Mouse (Mus musculus) layer of hippocampus, postnatal 10 days (tissue): Measurements from ENCODE around the gene Vsx1. TPM values are rescaled to one million over a fixed set of nuclear protein-coding genes. Genes with fewer than 3 reads are reported as not detected.

Experiments
- DNase-seq, 2 experiments: peaks; one replicate each; pipeline ENCODE4 v3.0.0; 2021; ENCODE audit warnings: low spot score in 2 of 2
- total RNA-seq, 2 experiments: library from RNA; stranded (reverse); gene quantifications; 2 replicates each; pipeline ENCODE4 v1.2.3; 2021

Gene Vsx1
- total RNA-seq, 2 experiments from 2014 or later = 0.09 to 0.30 TPM

- peak; percentile 54 to 72 for DNase-seq
Measured at GRCm38 (mm10) chr2:150667820-150668766, 21.1 kb downstream of the Vsx1 start, which contains the start of gene Acss1. Gene Acss1 (minus strand): TSS chr2:150668500.

GRCm38 (mm10) chr2:150667065-150667819, 21.9 kb downstream of the Vsx1 start:
- DNase-seq = peak; percentile 27 to 37

GRCm38 (mm10) chr2:150666723-150667064, 22.5 kb downstream of the Vsx1 start:
- no peak for DNase-seq

GRCm38 (mm10) chr2:150665534-150666451, 23.4 kb downstream of the Vsx1 start:
- DNase-seq = no peak

- no peak for DNase-seq
Measured at GRCm38 (mm10) chr2:150665006-150665405, 24.2 kb downstream of the Vsx1 start.

GRCm38 (mm10) chr2:150664152-150664920, 24.8 kb downstream of the Vsx1 start:
- DNase-seq = no peak

GRCm38 (mm10) chr2:150663255-150663654, 25.9 kb downstream of the Vsx1 start:
- DNase-seq = peak in 1 of 2 experiments; percentile 36

- no peak for DNase-seq
Measured at GRCm38 (mm10) chr2:150662007-150662406, 27.2 kb downstream of the Vsx1 start.

- peak in 1 of 2 experiments; percentile 26 for DNase-seq
Measured at GRCm38 (mm10) chr2:150660668-150661451, 28.3 kb downstream of the Vsx1 start.

GRCm38 (mm10) chr2:150660049-150660448, 29.1 kb downstream of the Vsx1 start:
- no peak for DNase-seq

GRCm38 (mm10) chr2:150656975-150657768, 32.0 kb downstream of the Vsx1 start:
- no peak for DNase-seq

GRCm38 (mm10) chr2:150656112-150656511, 33.0 kb downstream of the Vsx1 start:
- no peak for DNase-seq

- DNase-seq = no peak
Measured at GRCm38 (mm10) chr2:150655290-150655689, 33.9 kb downstream of the Vsx1 start.

GRCm38 (mm10) chr2:150654814-150655213, 34.3 kb downstream of the Vsx1 start:
- DNase-seq = no peak

GRCm38 (mm10) chr2:150651366-150651765, 37.8 kb downstream of the Vsx1 start:
- no peak for DNase-seq

- no peak for DNase-seq
Measured at GRCm38 (mm10) chr2:150650511-150651074, 38.6 kb downstream of the Vsx1 start.

- peak; percentile 24 to 41 for DNase-seq
Measured at GRCm38 (mm10) chr2:150648300-150648895, 40.8 kb downstream of the Vsx1 start.
